Mouse (Mus musculus) liver, embryonic 16.5 days (tissue): ENCODE data around the gene Nrp1. TPM values are rescaled to one million over a fixed set of nuclear protein-coding genes. Genes with fewer than 3 reads are reported as not detected.

Experiments used
- ATAC-seq: fragments of 200-750 bp; cut with Nextera tagmentation; 2 replicates; pipeline ENCODE4 v1.8.0; 2017; ENCODE audit warnings: low read depth, mild to moderate bottlenecking, moderate number of reproducible peaks, moderate library complexity
- H3K27ac ChIP-seq: fragments of 300-500 bp; sonication (generic); 2 replicates; pipeline ENCODE4 v1.5.1; 2014; ENCODE audit warnings: mild to moderate bottlenecking, low read length
- H3K27me3 ChIP-seq: fragments of 300-500 bp; sonication (generic); 2 replicates; pipeline ENCODE4 v1.6.1; 2014; ENCODE audit warnings: low read depth, low read length, mixed read lengths; ENCODE audit not compliant: control insufficient read depth, insufficient read depth
- H3K36me3 ChIP-seq: fragments of 300-500 bp; sonication (generic); 2 replicates; pipeline ENCODE4 v1.6.1; 2014; ENCODE audit warnings: mild to moderate bottlenecking; ENCODE audit not compliant: control insufficient read depth, insufficient read depth
- H3K4me1 ChIP-seq: fragments of 300-500 bp; sonication (generic); 2 replicates; pipeline ENCODE4 v1.6.1; 2014; ENCODE audit warnings: low read depth, low read length, mixed read lengths; ENCODE audit not compliant: control insufficient read depth
- H3K4me2 ChIP-seq: fragments of 300-500 bp; sonication (generic); 2 replicates; pipeline ENCODE4 v1.6.1; 2014; ENCODE audit warnings: low read depth, low read length, mixed read lengths
- H3K4me3 ChIP-seq: fragments of 300-500 bp; sonication (generic); 2 replicates; pipeline ENCODE4 v1.5.1; 2014; ENCODE audit warnings: low read depth, mild to moderate bottlenecking, low read length
- H3K9ac ChIP-seq: fragments of 300-500 bp; sonication (generic); 2 replicates; pipeline ENCODE4 v1.6.1; 2014; ENCODE audit warnings: low read depth, low read length
- H3K9me3 ChIP-seq: fragments of 300-500 bp; sonication (generic); replicated peaks from 2 replicates; pipeline ENCODE4 v1.6.1; 2016; ENCODE audit warnings: low read length; ENCODE audit not compliant: control insufficient read depth
- WGBS: fragments of 180-500 bp; shearing (Covaris S2); extraction: QIAGEN DNeasy Blood & Tissue Kit; methylation state at CpG from one replicate; pipeline ENCODE4 v1.1.7; 2014; ENCODE audit not compliant: insufficient replicate concordance; 5-methylcytosine and 5-hydroxymethylcytosine counted together
- polyA plus RNA-seq: library from polyadenylated mRNA; unstranded; fragments of >200 nt; fragmentation: Nextera tagmentation; extraction: Ambion mirVana; gene quantifications from 2 replicates; pipeline ENCODE4 v1.2.1, GENCODE M21; 2015

Gene Nrp1
- polyA plus RNA-seq, 1 experiment from 2014 or later: 11.7 TPM

DNA sequence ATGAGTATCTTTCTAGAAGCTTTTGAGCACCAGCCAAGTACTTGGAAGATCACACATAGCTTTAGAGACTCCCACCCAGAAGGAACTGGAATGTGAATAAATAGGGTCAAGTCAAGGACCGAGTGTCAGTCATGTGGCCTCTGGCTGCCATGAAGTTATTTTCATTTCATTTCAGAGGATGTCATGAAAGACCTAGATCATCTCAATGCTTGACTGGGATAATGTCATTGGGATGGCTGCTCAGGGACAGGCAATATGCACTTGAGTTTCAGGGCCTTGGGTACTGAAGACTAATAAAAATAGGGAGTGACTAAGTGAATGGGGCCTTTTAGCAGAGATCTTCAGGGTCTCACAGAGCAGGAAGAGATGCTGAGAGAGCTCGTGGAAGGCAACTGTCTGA is 26.0 kb downstream of the Nrp1 start:
- ATAC-seq: no peak
- H3K27ac ChIP-seq: no peak overlapping the region
- no peaks in the 10 kb centered on the region; the same call in 1 of the 2 replicates for H3K4me1 ChIP-seq
- 48% methylated on average over 2 of the region's 2 CpGs for WGBS
- no peaks in the 10 kb centered on the region for H3K36me3 ChIP-seq
- H3K4me3 ChIP-seq: no peak overlapping the region
- no peaks in the 10 kb centered on the region for H3K27me3 ChIP-seq
- H3K4me2 ChIP-seq: no peak overlapping the region
- no peaks in the 10 kb centered on the region for H3K9me3 ChIP-seq
- no peak overlapping the region for H3K9ac ChIP-seq

DNA sequence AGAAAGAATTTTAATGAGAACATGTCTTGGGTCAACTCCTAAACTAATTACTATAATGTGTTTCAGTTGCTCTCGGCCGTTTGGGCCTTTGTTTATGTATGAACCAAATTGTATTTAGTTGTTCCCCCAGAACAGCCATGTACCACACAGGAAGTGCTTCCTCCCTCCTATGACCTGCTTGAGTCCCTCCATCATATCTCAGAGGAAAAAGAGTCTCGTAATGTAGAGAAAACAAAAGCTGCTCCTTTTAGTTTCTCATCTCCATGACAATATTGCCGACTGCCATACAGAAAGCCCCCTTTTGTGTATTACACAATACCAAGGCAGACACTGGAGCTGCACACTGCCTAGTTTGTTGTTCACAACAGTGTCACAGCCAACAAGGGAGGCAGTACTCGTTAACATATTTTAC is 26.5 kb downstream of the Nrp1 start:
- Histone ChIP-seq H3K9ac (no peak overlapping the region), H3K27ac (no peak overlapping the region), H3K4me3 (no peak overlapping the region), H3K36me3 (no peaks in the 10 kb centered on the region), H3K4me2 (no peak overlapping the region), H3K27me3 (no peaks in the 10 kb centered on the region), H3K4me1 (no peaks in the 10 kb centered on the region; the same call in 1 of the 2 replicates), H3K9me3 (no peaks in the 10 kb centered on the region)
- WGBS: 62% methylated on average over 5 of the region's 5 CpGs
- no peak for ATAC-seq

DNA sequence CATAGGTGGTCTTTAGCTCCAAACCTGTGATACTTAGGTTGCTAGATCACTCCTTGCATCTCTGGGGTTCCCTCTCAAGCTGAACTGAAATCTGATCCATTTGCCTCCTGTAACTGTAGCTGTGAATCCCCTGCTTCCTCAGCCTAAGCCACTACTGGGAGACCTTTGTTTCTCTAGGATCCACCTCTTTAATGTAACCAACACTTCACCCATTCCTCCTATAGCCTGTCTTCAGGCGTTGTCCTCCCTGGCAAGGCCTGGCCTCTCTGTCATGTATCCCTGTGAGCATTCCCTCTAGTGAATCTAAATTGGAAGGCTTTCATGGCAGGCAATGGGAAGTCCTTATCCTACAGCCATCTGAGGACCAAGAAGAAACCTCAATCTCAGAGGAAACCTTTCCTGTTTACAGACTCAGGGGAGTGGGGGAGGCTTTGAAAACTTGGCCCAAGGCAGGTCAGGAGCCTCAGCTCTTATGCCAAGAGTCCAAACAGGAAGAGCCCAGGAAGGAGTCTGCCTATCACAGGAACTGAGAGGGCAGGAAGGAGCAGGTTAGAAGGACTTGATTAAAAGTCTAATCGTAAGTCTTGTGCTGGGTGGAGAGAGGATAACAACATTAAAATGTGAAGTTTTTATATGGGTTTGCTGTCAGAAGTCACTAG is 28.7 kb downstream of the Nrp1 start:
- no peak overlapping the region for H3K27ac ChIP-seq
- H3K36me3 ChIP-seq: no peaks in the 10 kb centered on the region
- H3K9me3 ChIP-seq: no peaks in the 10 kb centered on the region
- no peak overlapping the region for H3K9ac ChIP-seq
- no peak overlapping the region for H3K4me3 ChIP-seq
- H3K4me1 ChIP-seq: no peaks in the 10 kb centered on the region; the same call in 1 of the 2 replicates
- peak; percentile 60 for ATAC-seq
- H3K4me2 ChIP-seq: no peak overlapping the region
- 33% methylated on average over 2 of the region's 2 CpGs for WGBS
- no peaks in the 10 kb centered on the region for H3K27me3 ChIP-seq

DNA sequence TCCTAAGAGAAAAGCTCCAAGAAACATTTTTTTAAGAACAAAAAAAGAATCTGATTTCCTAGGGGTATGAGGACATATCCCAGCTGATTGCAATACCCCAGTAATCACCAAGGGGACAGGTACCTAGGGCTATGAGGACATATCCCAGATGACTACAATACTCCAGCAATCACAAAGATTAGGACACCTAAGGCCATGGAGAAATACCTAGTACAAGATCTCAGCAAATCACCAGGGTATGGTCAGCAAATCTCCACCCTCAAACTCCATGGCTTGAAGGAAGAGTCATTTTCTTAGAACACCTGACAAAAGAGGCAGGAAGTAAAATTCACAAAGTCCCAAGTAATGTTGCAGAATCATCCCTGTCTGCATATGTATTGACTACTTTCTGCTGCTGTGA is 32.4 kb downstream of the Nrp1 start:
- Histone ChIP-seq H3K36me3 (no peaks in the 10 kb centered on the region), H3K9me3 (no peaks in the 10 kb centered on the region), H3K27ac (no peak overlapping the region), H3K4me3 (no peak overlapping the region), H3K27me3 (no peaks in the 10 kb centered on the region), H3K4me1 (no peaks in the 10 kb centered on the region), H3K9ac (no peak overlapping the region), H3K4me2 (no peak overlapping the region)
- no peak for ATAC-seq

DNA sequence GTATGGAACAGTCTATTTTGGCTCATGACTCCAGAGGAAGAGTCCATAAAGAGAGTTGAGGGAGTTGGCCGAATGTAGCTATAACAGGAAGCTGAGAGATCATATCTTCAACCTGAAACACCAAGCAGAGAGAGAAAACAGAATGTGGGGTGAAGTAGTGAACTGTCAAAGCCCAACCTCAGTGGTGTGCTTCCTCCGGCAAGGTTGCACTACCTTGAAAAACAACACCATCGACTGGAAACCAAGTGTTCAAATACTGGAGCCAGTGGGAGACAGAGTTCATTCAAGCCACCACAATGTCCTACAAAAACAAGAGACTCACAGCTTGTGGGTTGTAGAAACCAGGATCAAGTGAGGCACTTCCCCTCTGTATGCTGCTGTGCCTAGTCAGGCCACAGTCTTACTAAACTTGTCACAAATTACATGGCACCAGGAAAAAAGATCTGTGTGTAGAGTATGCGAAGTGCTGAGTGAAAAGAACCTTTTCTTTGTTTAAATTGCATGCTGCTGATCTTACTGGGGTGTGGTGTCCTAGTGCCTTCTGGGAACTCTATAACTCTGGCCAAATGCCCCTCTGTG is 32.9 kb downstream of the Nrp1 start:
- Histone ChIP-seq H3K27ac (no peak overlapping the region), H3K9me3 (no peaks in the 10 kb centered on the region), H3K4me3 (no peak overlapping the region), H3K9ac (no peak overlapping the region), H3K27me3 (no peaks in the 10 kb centered on the region), H3K4me2 (no peak overlapping the region), H3K36me3 (no peaks in the 10 kb centered on the region), H3K4me1 (no peaks in the 10 kb centered on the region)
- 30% methylated on average over 4 of the region's 4 CpGs for WGBS
- ATAC-seq: no peak

DNA sequence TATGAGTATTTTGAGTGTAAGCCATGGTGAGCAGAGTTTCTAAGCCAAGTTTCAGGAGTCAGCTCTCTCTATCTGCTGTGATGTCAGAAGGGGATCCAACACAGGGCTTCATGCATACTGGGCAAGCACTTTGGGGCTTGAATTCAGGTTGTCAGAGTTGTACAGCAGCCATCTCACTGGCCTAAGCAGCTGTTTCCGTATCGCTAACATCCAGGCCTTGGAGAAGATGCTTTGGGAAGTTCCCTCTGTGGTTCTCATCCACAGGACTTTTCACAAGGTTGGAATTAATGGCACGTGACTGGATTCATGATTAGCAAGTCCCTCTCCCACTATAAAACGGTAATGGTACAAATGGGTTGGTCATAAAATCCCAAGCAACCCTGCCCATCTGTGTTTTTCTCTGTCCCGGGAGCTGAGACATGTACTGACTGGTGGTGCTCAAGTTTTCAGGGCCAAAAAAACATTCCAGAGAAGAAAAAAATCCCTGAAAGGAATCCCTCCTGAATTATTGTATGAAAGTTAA is 36.3 kb downstream of the Nrp1 start:
- no peaks in the 10 kb centered on the region for H3K4me1 ChIP-seq
- no peaks in the 10 kb centered on the region for H3K27me3 ChIP-seq
- H3K9ac ChIP-seq: no peak overlapping the region
- 65% methylated on average over 5 of the region's 5 CpGs for WGBS
- no peaks in the 10 kb centered on the region for H3K9me3 ChIP-seq
- no peak overlapping the region for H3K4me3 ChIP-seq
- H3K4me2 ChIP-seq: no peak overlapping the region
- H3K36me3 ChIP-seq: no peaks in the 10 kb centered on the region
- no peak for ATAC-seq
- H3K27ac ChIP-seq: no peak overlapping the region

DNA sequence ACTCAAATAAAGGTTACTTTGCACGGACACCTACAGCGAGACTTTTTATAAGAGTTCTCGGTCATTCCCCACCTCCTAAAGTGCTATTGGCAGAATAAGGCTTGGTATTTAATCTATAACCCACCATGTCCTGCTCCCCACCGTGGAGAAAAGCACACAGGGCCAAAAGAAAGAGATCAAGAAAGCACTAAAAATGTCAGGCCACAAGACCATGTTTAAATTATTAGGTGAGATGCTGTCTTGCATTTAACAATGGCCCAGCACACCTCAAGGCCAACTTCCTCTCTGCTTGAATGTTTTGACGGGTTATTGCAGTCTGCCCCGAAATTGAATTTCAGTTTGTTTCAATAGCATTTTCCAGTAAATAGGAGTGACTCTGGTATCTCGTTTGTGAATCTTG is 38.6 kb downstream of the Nrp1 start:
- Histone ChIP-seq H3K27me3 (no peaks in the 10 kb centered on the region), H3K36me3 (no peaks in the 10 kb centered on the region), H3K4me3 (no peak overlapping the region), H3K9ac (no peak overlapping the region), H3K4me1 (no peaks in the 10 kb centered on the region), H3K4me2 (no peak overlapping the region), H3K9me3 (no peaks in the 10 kb centered on the region), H3K27ac (no peak overlapping the region)
- no peak for ATAC-seq
- WGBS: 43% methylated on average over 7 of the region's 7 CpGs

DNA sequence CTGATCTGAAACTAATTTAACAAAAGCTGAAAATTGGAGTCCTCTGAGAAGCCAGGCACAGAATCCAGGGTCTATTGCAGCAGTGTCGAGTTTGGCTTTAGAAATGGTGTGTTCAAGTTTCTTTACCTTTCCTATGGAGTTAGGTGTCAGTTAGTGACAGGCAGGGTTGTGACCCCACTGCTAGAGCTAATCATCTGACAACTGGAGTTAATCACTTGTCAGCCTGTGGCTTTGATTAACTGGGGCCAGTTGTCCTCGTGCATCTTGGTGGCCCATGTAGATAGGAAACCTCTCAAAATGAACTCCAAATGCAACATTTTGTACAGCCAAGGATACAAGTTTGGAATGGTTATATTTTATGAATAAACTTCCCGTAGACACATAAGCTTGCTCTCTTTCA is 39.0 kb downstream of the Nrp1 start:
- 34% methylated on average over 3 of the region's 3 CpGs for WGBS
- Histone ChIP-seq H3K27me3 (no peaks in the 10 kb centered on the region), H3K27ac (no peak overlapping the region), H3K4me2 (no peak overlapping the region), H3K36me3 (no peaks in the 10 kb centered on the region), H3K4me1 (no peaks in the 10 kb centered on the region), H3K4me3 (no peak overlapping the region), H3K9ac (no peak overlapping the region), H3K9me3 (no peaks in the 10 kb centered on the region)
- ATAC-seq: no peak

DNA sequence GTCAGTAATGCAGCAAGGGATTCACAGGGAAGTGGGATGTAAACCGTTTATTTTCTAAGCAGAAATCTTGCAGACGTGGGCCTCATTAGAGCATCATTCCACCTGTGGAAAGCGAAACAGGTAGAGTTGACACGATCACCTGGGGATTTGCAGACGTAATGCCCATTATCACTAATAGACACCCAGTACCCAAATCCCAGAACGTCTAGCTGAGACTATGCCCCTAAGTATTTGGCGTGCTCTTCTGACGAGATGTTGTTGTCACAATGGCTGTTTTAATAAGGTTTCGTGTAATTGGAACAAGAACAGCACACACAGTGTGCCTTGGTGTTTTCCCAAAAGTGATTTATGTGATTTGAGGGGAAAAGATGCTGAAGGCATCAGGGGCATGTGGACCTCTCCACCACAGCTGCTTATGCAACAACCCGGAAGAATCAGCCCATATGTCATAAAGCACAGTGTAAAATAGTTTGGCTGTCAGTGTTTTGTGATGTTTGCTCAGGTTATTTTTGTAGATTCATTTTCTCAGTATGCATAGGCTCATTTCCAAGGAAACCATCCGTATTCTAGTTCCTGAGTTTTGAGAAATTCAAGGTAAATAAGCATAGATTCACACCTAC is 40.2 kb downstream of the Nrp1 start:
- 68% methylated on average over 11 of the region's 11 CpGs for WGBS
- Histone ChIP-seq H3K4me3 (no peak overlapping the region), H3K4me1 (no peaks in the 10 kb centered on the region), H3K36me3 (no peaks in the 10 kb centered on the region), H3K27ac (no peak overlapping the region), H3K9ac (no peak overlapping the region), H3K4me2 (no peak overlapping the region), H3K9me3 (no peaks in the 10 kb centered on the region), H3K27me3 (no peaks in the 10 kb centered on the region)
- no peak for ATAC-seq
